Mouse (Mus musculus) cerebellum, adult 2 months (tissue): ENCODE measurements at regions not wholly inside any gene's neighbourhood (a gene's known extent, or its start where the extent isn't known, plus 50 kb on each side); places are given as distances from the start of the nearest gene placed in this dataset.

Source experiments
- CTCF ChIP-seq: fragments of 200-500 bp; IDR thresholded peaks from 2 replicates; pipeline ENCODE4 v1.5.1; 2011; ENCODE audit warnings: low read depth, mild to moderate bottlenecking, control low read depth, low read length, moderate library complexity, borderline replicate concordance; ENCODE audit not compliant: insufficient read depth
- POLR2A ChIP-seq: fragments of 200-500 bp; IDR thresholded peaks from 2 replicates; pipeline ENCODE4 v1.6.1; 2011; ENCODE audit warnings: low read length, control low read depth, borderline replicate concordance; ENCODE audit not compliant: insufficient read depth

DNA sequence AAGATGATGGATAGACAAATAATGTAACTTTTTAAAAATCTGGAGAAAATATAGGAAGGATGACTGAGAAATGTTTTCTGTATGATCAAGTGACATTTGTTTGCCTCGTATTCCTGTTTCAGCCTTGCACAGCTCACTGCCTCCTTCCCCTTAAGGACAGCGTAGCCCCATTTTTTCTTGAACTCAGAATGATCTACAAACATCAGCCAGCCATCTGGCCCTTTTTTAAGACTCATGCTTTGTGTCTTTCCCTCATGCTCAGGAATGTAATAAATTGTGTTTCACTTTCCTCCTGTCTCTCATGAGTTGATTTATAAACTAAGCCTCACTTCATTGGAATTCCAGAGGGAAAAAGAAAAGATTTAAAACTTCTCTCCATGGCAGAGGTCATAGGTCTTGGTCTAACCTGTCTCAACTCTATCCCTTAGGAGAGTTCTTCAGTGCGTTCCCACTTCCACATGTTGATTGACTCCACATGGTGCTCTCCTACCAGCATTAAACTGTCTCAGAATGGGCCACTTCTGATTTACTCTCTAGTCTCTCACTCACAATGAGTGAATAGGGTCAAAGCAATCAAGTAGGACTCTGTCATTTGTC lies 129.2 kb upstream of the Gm34302 start:
- no peak for TF ChIP-seq POLR2A
- TF ChIP-seq CTCF: no peak
